Mouse (Mus musculus) forebrain, embryonic 14.5 days (tissue): ENCODE measurements around the gene Gstm7. TPM values are rescaled to one million over a fixed set of nuclear protein-coding genes. Genes with fewer than 3 reads are reported as not detected.
"Not testable (repeated sequence)": the region's sequence is repeated elsewhere in the genome, so short reads cannot be mapped to it uniquely, and the experiment has no call there.

ENCODE experiments used
- ATAC-seq: fragments of 200-750 bp; cut with Nextera tagmentation; 2 replicates; pipeline ENCODE4 v1.8.0; 2017; ENCODE audit warnings: mild to moderate bottlenecking, moderate library complexity
- DNase-seq: peaks from one replicate; pipeline ENCODE4 v3.0.0-alpha.2; 2015; ENCODE audit warnings: low spot score
- H3K27ac ChIP-seq: fragments of 300-500 bp; sonication (generic); 2 replicates; pipeline ENCODE4 v1.5.1; 2014; ENCODE audit warnings: low read depth, mild to moderate bottlenecking, control low read depth, low read length, moderate library complexity
- H3K27me3 ChIP-seq: fragments of 300-500 bp; sonication (generic); replicated peaks from 2 replicates; pipeline ENCODE4 v1.6.1; 2014; ENCODE audit warnings: low read length, control low read depth, mixed read lengths; ENCODE audit not compliant: control insufficient read depth, insufficient read depth
- H3K36me3 ChIP-seq: fragments of 300-500 bp; sonication (generic); 2 replicates; pipeline ENCODE4 v1.6.1; 2014; ENCODE audit warnings: low read length, control low read depth; ENCODE audit not compliant: control insufficient read depth, insufficient read depth
- H3K4me1 ChIP-seq: fragments of 300-500 bp; sonication (generic); 2 replicates; pipeline ENCODE4 v1.6.1; 2014; ENCODE audit warnings: antibody characterized with exemption, low read length, control low read depth; ENCODE audit not compliant: control insufficient read depth, insufficient read depth
- H3K4me2 ChIP-seq: fragments of 300-500 bp; sonication (generic); 2 replicates; pipeline ENCODE4 v1.6.1; 2014; ENCODE audit warnings: mild to moderate bottlenecking, control low read depth, low read length
- H3K4me3 ChIP-seq: fragments of 300-500 bp; sonication (generic); 2 replicates; pipeline ENCODE4 v1.5.1; 2014; ENCODE audit warnings: low read depth, low read length, control low read depth
- H3K9ac ChIP-seq: fragments of 300-500 bp; sonication (generic); 2 replicates; pipeline ENCODE4 v1.6.1; 2014; ENCODE audit warnings: mild to moderate bottlenecking, low read length, control low read depth, moderate library complexity
- H3K9me3 ChIP-seq: fragments of 300-500 bp; sonication (generic); replicated peaks from 2 replicates; pipeline ENCODE4 v1.6.1; 2016; ENCODE audit warnings: low read length, control low read depth, mixed read lengths; ENCODE audit not compliant: control insufficient read depth
- WGBS: fragments of 180-500 bp; shearing (Covaris S2); extraction: QIAGEN DNeasy Blood & Tissue Kit; methylation state at CpG from one replicate; pipeline ENCODE4 v1.1.7; 2014; 5-methylcytosine and 5-hydroxymethylcytosine counted together
- polyA plus RNA-seq: library from polyadenylated mRNA; unstranded; fragments of >200 nt; fragmentation: Nextera tagmentation; extraction: Ambion mirVana; gene quantifications from 2 replicates; pipeline ENCODE4 v1.2.1, GENCODE M21; 2014

The Gstm7 gene
- polyA plus RNA-seq, 1 experiment from 2014 or later = 102 TPM

DNA sequence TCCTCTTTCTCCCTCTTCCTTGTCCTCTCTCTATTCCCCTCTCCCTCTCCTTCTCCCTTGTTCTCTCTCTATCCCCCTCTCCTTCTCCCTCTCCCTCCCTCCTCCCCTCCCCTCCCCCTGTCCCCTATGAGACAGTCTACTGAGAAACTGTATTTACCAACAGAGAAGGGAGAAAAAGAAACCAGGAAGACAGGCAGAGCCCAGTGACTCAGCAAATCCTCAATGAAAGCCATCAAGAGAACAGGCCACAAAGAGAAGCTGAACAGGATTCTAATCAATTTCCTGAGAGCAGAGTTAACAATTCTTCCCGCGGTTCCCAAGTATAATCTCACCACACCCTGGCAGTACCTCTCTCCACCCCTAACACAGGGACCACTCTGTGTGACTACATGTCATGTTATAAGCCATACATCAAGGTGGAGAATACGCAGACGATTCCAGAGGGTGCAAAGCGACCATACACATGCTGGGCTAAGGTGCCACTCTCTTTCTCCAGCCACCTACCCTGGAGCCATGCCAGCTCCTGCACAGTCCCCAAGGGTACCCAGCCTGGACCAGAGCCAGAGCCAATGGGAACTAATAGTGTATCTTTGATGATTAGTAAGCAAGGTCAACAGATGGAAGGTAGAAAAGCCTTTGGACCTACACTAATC, 33.2 kb upstream of the Gstm7 start:
- H3K4me2 ChIP-seq = no peak overlapping the region
- no peaks in the 10 kb centered on the region for H3K36me3 ChIP-seq
- WGBS = 61% methylated on average over 5 of the region's 5 CpGs
- H3K9me3 ChIP-seq = no peaks in the 10 kb centered on the region
- H3K4me1 ChIP-seq = peaks cover 6% of the 10 kb centered on the region; the same call in 1 of the 2 replicates
- H3K27me3 ChIP-seq = no peaks in the 10 kb centered on the region
- ATAC-seq = no peak
- no peak overlapping the region for H3K27ac ChIP-seq
- H3K9ac ChIP-seq = no peak overlapping the region
- DNase-seq = no peak
- H3K4me3 ChIP-seq = no peak overlapping the region

GRCm38 (mm10) chr3:107964026-107964425, 32.4 kb upstream of the Gstm7 start:
- Histone ChIP-seq H3K9me3 (no peaks in the 10 kb centered on the region), H3K4me3 (no peak overlapping the region), H3K36me3 (no peaks in the 10 kb centered on the region), H3K4me1 (peaks cover 6% of the 10 kb centered on the region; the same call in 1 of the 2 replicates), H3K9ac (no peak overlapping the region), H3K27me3 (no peaks in the 10 kb centered on the region), H3K4me2 (no peak overlapping the region), H3K27ac (no peak overlapping the region)
- ATAC-seq (no peak), DNase-seq (no peak)
- WGBS = 77% methylated on average over 4 of the region's 4 CpGs

DNA sequence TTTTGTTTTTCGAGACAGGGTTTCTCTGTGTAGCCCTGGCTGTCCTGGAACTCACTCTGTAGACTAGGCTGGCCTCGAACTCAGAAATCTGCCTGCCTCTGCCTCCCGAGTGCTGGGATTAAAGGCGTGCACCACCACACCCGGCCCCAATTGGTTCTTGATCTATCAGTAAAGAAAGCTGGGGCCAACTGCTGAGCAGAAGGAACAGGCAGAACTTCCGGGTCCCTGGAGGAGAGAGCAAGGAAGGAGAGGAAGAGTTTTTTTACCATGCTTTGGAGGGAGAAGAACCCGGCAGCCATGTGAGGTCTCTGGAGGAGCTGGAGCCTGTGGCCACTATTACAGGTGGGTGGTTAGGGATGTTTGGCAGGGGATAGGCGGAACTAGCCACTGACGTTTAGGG, 23.6 kb upstream of the Gstm7 start:
- 90% methylated on average over 9 of the region's 9 CpGs for WGBS
- not testable (repeated sequence) for H3K27me3 ChIP-seq, H3K27ac ChIP-seq, H3K4me3 ChIP-seq, H3K4me1 ChIP-seq, DNase-seq, H3K4me2 ChIP-seq, H3K36me3 ChIP-seq, ATAC-seq, H3K9me3 ChIP-seq, H3K9ac ChIP-seq

GRCm38 (mm10) chr3:107953906-107954305, 22.3 kb upstream of the Gstm7 start:
- 0 out of 2 replicates have a peak, but pooled peaks cover 5% of the 10 kb centered on the region for H3K4me1 ChIP-seq
- no peak for DNase-seq

GRCm38 (mm10) chr3:107953328-107953755, 21.7 kb upstream of the Gstm7 start:
- WGBS = 15% methylated on average over 6 of the region's 6 CpGs
- no peak overlapping the region for H3K4me3 ChIP-seq
- H3K36me3 ChIP-seq = no peaks in the 10 kb centered on the region
- H3K4me1 ChIP-seq = 0 out of 2 replicates have a peak, but pooled peaks cover 5% of the 10 kb centered on the region
- no peaks in the 10 kb centered on the region for H3K27me3 ChIP-seq
- ATAC-seq (peak; percentile 85), DNase-seq (peak; percentile 81)
- H3K4me2 ChIP-seq = no peak overlapping the region
- no peaks in the 10 kb centered on the region for H3K9me3 ChIP-seq
- no peak overlapping the region for H3K27ac ChIP-seq
- H3K9ac ChIP-seq = no peak overlapping the region

More at GRCm38 (mm10) chr3:107953906-107954305, 22.3 kb upstream of the Gstm7 start:
- ATAC-seq = no peak; the same call in 1 of the 2 replicates
- 83% methylated on average over 5 of the region's 5 CpGs for WGBS
- Histone ChIP-seq H3K4me3 (no peak overlapping the region), H3K27ac (no peak overlapping the region), H3K27me3 (no peaks in the 10 kb centered on the region), H3K9ac (no peak overlapping the region), H3K36me3 (no peaks in the 10 kb centered on the region), H3K4me2 (no peak overlapping the region), H3K9me3 (no peaks in the 10 kb centered on the region)

DNA sequence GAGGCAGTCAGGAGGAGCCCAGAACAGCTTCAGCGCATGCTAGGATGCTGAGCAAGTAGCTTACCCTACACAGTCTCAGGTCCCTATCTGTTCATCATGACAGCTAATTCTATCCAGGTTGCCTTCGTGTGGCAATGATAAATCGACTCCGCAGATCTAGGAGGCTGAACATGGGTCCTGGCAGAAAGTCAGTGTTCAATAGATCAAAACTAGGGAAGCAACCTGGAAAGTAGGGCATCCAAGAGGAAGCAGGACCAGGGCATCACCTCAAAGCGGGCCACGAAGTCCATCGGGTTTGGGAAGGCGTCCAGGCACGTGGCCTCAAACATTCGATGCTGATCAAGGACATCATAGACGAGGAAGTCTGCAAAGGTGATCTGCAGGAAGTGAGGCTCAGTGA, 18.9 kb upstream of the Gstm7 start:
- Histone ChIP-seq H3K9ac (no peak overlapping the region), H3K36me3 (no peaks in the 10 kb centered on the region), H3K4me1 (0 out of 2 replicates have a peak, but pooled peaks cover 5% of the 10 kb centered on the region), H3K4me2 (no peak overlapping the region), H3K4me3 (no peak overlapping the region), H3K9me3 (no peaks in the 10 kb centered on the region), H3K27me3 (no peaks in the 10 kb centered on the region), H3K27ac (no peak overlapping the region)
- ATAC-seq (no peak), DNase-seq (no peak)
- 88% methylated on average over 11 of the region's 11 CpGs for WGBS

GRCm38 (mm10) chr3:107949461-107949860, 17.8 kb upstream of the Gstm7 start:
- H3K9me3 ChIP-seq, H3K36me3 ChIP-seq, ATAC-seq, H3K27ac ChIP-seq, H3K4me1 ChIP-seq, H3K4me2 ChIP-seq, DNase-seq, H3K9ac ChIP-seq, H3K27me3 ChIP-seq, H3K4me3 ChIP-seq: not testable (repeated sequence)
- 91% methylated on average over 1 of the region's 1 CpGs for WGBS

GRCm38 (mm10) chr3:107945729-107946128, 14.1 kb upstream of the Gstm7 start:
- ATAC-seq (no peak), DNase-seq (no peak)
- H3K9ac ChIP-seq = no peak overlapping the region
- no peaks in the 10 kb centered on the region for H3K36me3 ChIP-seq
- H3K27ac ChIP-seq = no peak overlapping the region
- H3K9me3 ChIP-seq = no peaks in the 10 kb centered on the region
- H3K4me1 ChIP-seq = 0 out of 2 replicates have a peak, but pooled peaks cover 4% of the 10 kb centered on the region
- H3K27me3 ChIP-seq = no peaks in the 10 kb centered on the region
- 55% methylated on average over 4 of the region's 4 CpGs for WGBS
- no peak overlapping the region for H3K4me2 ChIP-seq
- H3K4me3 ChIP-seq = no peak overlapping the region

- ATAC-seq (peak; percentile 91), DNase-seq (peak; percentile 87)
- Histone ChIP-seq H3K27ac (no peak within 1 kb of the TSS), H3K9me3 (no peaks in the 10 kb centered on the region), H3K4me1 (0 out of 2 replicates have a peak, but pooled peaks cover 4% of the 10 kb centered on the region), H3K9ac (peak within 1 kb of the TSS; percentile 1; the same call in 1 of the 2 replicates), H3K27me3 (no peaks in the 10 kb centered on the region), H3K4me2 (peak within 1 kb of the TSS; percentile 37), H3K36me3 (no peaks in the 10 kb centered on the region), H3K4me3 (peak within 1 kb of the TSS; percentile 10; the same call in 1 of the 2 replicates)
- 17% methylated on average over 20 of the region's 20 CpGs for WGBS
Observed at GRCm38 (mm10) chr3:107943239-107943990, 11.8 kb upstream of the Gstm7 start, which contains the start of gene Gstm6. Gstm6 (minus strand) TSS chr3:107943749.
